19 mouse cellular contexts compared by ENCODE assay signal in the genomic region with DNA sequence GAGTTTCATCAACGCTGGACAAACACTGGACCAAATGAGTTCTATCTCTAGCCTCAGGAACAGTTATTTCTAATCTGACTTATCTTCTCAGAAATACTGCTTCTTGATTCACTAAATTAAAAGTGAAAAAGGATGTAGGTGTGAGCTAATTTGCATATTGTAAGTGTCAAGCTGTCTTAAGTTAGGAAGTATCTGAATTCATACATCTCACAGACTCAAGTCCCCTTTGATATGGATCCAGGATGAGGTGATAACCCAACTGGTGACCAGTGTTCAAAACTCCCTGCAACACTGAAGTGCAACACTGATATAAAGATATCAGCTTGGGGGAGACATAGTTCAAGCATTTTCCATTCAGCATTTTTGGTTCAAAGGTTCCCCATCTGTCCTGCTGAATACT.
DNase-seq lines count a peak whose midpoint lies in the region; ATAC-seq and TF ChIP-seq lines count a peak whose summit lies in the region.
"Had no signal": no experiment of that assay in that cellular context is flagged by ENCODE, and none has a peak within 500 bp of the region (broad histone marks: within the 10 kb centered on the region; RNA-seq: fewer than 3 reads in every experiment).

No protein-coding gene starts in this region.

- H3K9me3 ChIP-seq in forebrain, embryonic 16.5 days (ENCODE audit: control insufficient read depth, low read length): no peaks in the 10 kb centered on the region
- H3K9me3 ChIP-seq in forebrain, postnatal 0 days (ENCODE audit: low read length): no peaks in the 10 kb centered on the region
- no peaks in the 10 kb centered on the region for H3K9me3 ChIP-seq in neural tube, embryonic 15.5 days (replicated peaks)
- H3K9me3 ChIP-seq: embryonic facial prominence, embryonic 10.5 days; embryonic facial prominence, embryonic 12.5 days; forebrain, embryonic 13.5 days; forebrain, embryonic 15.5 days had no signal

- no peaks in the 10 kb centered on the region for H3K36me3 ChIP-seq in forebrain, embryonic 16.5 days (ENCODE audit: control insufficient read depth, insufficient read depth)
- H3K36me3 ChIP-seq in forebrain, postnatal 0 days (ENCODE audit: insufficient read depth): no peaks in the 10 kb centered on the region
- no peaks in the 10 kb centered on the region for H3K36me3 ChIP-seq in neural tube, embryonic 15.5 days
- H3K36me3 ChIP-seq: embryonic facial prominence, embryonic 10.5 days; embryonic facial prominence, embryonic 12.5 days; forebrain, embryonic 15.5 days had no signal

- H3K27me3 ChIP-seq in forebrain, embryonic 16.5 days (replicated peaks; ENCODE audit: control insufficient read depth, insufficient read depth, low read length): no peaks in the 10 kb centered on the region
- no peaks in the 10 kb centered on the region for H3K27me3 ChIP-seq in forebrain, postnatal 0 days (ENCODE audit: insufficient read depth, low read length)
- no peaks in the 10 kb centered on the region for H3K27me3 ChIP-seq in neural tube, embryonic 15.5 days (replicated peaks)
- H3K27me3 ChIP-seq: embryonic facial prominence, embryonic 12.5 days; forebrain, embryonic 13.5 days; forebrain, embryonic 15.5 days had no signal

- H3K4me1 ChIP-seq in forebrain, embryonic 16.5 days (replicated peaks; ENCODE audit: control insufficient read depth, insufficient read depth, low read length): peaks cover 4% of the 10 kb centered on the region; the same call in 1 of the 2 replicates
- no peaks in the 10 kb centered on the region for H3K4me1 ChIP-seq in forebrain, postnatal 0 days (ENCODE audit: insufficient read depth)
- H3K4me1 ChIP-seq in neural tube, embryonic 15.5 days: 0 out of 2 replicates have a peak, but pooled peaks cover 3% of the 10 kb centered on the region
- H3K4me1 ChIP-seq: embryonic facial prominence, embryonic 10.5 days; embryonic facial prominence, embryonic 12.5 days; forebrain, embryonic 13.5 days had no signal

- no peak overlapping the region for H3K4me3 ChIP-seq in forebrain, embryonic 16.5 days (replicated peaks; ENCODE audit: low read length)
- H3K4me3 ChIP-seq in forebrain, postnatal 0 days (ENCODE audit: low read depth, low read length): no peak overlapping the region
- no peak overlapping the region for H3K4me3 ChIP-seq in neural tube, embryonic 15.5 days (replicated peaks)
- H3K4me3 ChIP-seq: embryonic facial prominence, embryonic 10.5 days; embryonic facial prominence, embryonic 12.5 days; forebrain, embryonic 13.5 days; forebrain, embryonic 15.5 days had no signal

- DNase-seq in forebrain, postnatal 0 days: no peak
- no peak for DNase-seq in left cerebral cortex, adult 8-10 months (ENCODE audit: low spot score in 2 of 2)
- DNase-seq: adrenal gland, adult 8-10 months; adrenal gland, postnatal 14 days; adrenal gland, postnatal 36 days; B cell, adult 2 months; cerebellum, adult 11-12 months; cerebellum, adult 2 months; cerebellum, adult 9-10 months; cerebellum, postnatal 10 days; cerebellum, postnatal 25 days had no signal

- no peak overlapping the region for H3K9ac ChIP-seq in forebrain, embryonic 16.5 days (replicated peaks; ENCODE audit: low read depth, low read length)
- no peak overlapping the region for H3K9ac ChIP-seq in forebrain, postnatal 0 days
- no peak overlapping the region for H3K9ac ChIP-seq in neural tube, embryonic 15.5 days (replicated peaks)
- H3K9ac ChIP-seq: embryonic facial prominence, embryonic 12.5 days; forebrain, embryonic 13.5 days; forebrain, embryonic 15.5 days had no signal

- H3K27ac ChIP-seq in forebrain, embryonic 16.5 days (ENCODE audit: low read length): no peak overlapping the region
- H3K27ac ChIP-seq in forebrain, postnatal 0 days (ENCODE audit: low read depth, low read length): no peak overlapping the region
- no peak overlapping the region for H3K27ac ChIP-seq in neural tube, embryonic 15.5 days (replicated peaks)
- H3K27ac ChIP-seq: embryonic facial prominence, embryonic 10.5 days; embryonic facial prominence, embryonic 12.5 days; forebrain, embryonic 13.5 days; forebrain, embryonic 15.5 days had no signal

- WGBS in forebrain, embryonic 16.5 days: 93% methylated on average over 1 of the region's 1 CpGs
- WGBS in forebrain, postnatal 0 days: 96% methylated on average over 1 of the region's 1 CpGs
- 96% methylated on average over 1 of the region's 1 CpGs for WGBS in neural tube, embryonic 15.5 days

- ATAC-seq in forebrain, embryonic 16.5 days: peak; percentile 20; the same call in 1 of the 2 replicates
- ATAC-seq in forebrain, postnatal 0 days: no peak
- ATAC-seq in CD4-positive, CD25-positive, alpha-beta regulatory T cell, adult 4 months: peak; percentile 54
- peak; percentile 55 for ATAC-seq in inflammation-experienced regulatory T-cells, adult 6 months
- ATAC-seq in neural tube, embryonic 15.5 days (ENCODE audit: low FRiP score): no peak
- ATAC-seq: forebrain, embryonic 13.5 days; forebrain, embryonic 15.5 days had no signal

- no peak overlapping the region for H3K4me2 ChIP-seq in forebrain, embryonic 16.5 days (ENCODE audit: low read length)
- H3K4me2 ChIP-seq in forebrain, postnatal 0 days (ENCODE audit: low read depth): no peak overlapping the region
- H3K4me2 ChIP-seq in neural tube, embryonic 15.5 days: no peak overlapping the region
- H3K4me2 ChIP-seq: embryonic facial prominence, embryonic 12.5 days; forebrain, embryonic 13.5 days; forebrain, embryonic 15.5 days had no signal

- no peak for TF ChIP-seq CTCF in forebrain, postnatal 0 days (IDR thresholded peaks at IDR 0.05; ENCODE audit: low read depth)

Comparison
In these comparisons a context has a peak if more than half of its experiments do, and no peak if none do; other contexts are left out.
1. ATAC-seq: peak in forebrain, embryonic 16.5 days (single experiment), CD4-positive, CD25-positive, alpha-beta regulatory T cell, adult 4 months (single experiment) and inflammation-experienced regulatory T-cells, adult 6 months (single experiment); none in forebrain, postnatal 0 days (single experiment) and neural tube, embryonic 15.5 days (single experiment).